Mouse (Mus musculus) thymus, postnatal 4 days (tissue): ENCODE data around the gene Ralgps1.

Experiments
- DNase-seq: peaks from one replicate; pipeline ENCODE4 v3.0.0; 2021

Ralgps1 gene

GRCm38 (mm10) chr2:33274719-33275490 lies 96.4 kb downstream of the Ralgps1 start:
- DNase-seq = no peak

GRCm38 (mm10) chr2:33272665-33273439 lies 98.4 kb downstream of the Ralgps1 start:
- no peak for DNase-seq

GRCm38 (mm10) chr2:33271511-33271910 lies 99.8 kb downstream of the Ralgps1 start:
- no peak for DNase-seq

DNA sequence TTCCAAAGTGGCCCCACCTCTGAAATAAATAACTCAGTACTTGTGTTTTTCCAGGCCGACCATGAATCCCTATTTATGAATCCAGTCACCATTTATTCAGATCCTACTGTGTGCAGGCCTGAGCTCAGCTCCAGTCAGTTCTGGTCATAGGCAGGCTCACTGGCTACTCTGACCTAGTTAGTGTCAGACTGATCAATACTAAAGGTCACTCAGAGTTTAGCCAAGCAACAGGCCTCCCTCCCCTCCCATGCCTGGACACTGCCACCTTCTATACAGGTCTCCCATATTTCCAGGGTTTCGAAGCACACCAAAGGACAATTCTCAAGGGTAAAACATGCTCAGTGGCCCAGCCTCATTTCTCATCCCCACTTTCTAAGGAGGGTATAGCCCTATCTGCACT lies 100.7 kb downstream of the Ralgps1 start:
- DNase-seq = no peak

- no peak for DNase-seq
Observed at GRCm38 (mm10) chr2:33269132-33269493, 102.2 kb downstream of the Ralgps1 start.

DNA sequence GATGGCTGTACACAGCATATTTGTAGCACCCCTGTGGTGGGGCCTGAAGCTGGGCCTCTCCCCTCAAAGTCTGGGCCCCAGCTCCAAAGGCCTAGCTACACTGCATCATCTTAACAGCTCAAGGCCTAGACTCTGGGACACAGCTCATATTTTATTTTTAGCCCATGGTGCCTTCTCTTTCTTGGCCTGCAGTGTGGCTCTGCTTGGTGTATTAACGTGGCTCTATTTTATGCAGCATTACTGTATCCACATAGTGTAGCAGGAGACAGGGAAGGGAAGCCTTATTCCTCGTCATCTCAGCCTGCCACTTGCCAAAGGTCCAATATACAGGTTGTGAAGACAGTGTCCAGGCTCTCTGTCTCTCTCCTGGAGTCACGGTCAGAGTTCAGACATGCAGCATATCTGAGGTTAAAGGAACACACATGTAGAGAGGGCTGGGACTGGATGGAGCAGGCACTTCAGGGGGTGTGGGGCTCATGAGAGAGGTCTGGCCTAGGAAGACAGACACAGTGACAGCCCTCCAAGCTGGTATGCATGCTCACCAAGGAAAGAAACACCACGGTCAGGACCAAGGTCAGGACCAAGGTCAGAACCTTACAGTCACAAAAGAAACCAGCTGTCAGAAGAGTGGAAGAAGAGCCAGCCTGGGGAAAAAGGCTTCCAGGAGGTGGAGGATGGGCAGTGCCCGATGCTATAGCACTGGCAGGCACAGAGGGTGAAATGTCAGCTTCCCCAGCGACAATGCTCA lies 102.7 kb downstream of the Ralgps1 start:
- DNase-seq = no peak

DNA sequence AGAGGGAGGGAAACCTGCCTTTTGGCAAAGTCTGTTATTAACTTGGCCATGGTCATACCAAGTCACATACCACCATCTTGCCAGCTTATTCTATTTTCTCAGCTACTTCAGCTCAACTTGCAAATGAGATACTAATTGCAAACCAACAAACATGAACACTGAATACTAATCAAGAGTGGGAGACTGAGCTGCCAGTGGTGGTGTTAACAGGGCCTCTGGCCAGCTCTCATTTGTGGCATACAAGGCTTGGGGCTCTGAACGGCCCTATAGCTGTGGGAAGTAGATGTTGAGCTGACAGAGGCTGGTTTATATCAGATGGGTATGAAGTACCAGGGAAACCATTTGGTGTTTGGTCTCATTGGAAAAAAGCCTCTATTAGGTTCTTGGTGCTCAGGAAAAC lies 104.2 kb downstream of the Ralgps1 start:
- no peak for DNase-seq

DNA sequence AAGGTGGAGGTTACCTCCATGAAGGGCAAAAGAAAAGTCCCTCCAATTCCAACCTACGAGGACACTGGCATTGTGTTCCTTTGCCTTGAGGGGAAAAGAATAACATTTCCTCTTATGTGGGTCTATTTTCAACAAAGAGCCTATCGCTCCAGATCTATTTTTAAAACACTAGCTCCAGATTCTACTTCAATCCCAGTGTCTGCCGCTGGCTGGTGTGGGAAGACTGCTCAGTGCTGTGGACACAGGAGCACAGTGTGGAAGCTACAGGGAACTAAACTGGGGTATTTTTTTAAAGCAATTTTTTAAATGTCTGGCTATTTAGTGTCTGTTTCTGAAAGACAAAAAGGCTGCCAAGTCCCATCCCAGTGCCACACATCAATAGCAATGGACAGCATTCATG lies 105.5 kb downstream of the Ralgps1 start:
- DNase-seq = no peak

DNA sequence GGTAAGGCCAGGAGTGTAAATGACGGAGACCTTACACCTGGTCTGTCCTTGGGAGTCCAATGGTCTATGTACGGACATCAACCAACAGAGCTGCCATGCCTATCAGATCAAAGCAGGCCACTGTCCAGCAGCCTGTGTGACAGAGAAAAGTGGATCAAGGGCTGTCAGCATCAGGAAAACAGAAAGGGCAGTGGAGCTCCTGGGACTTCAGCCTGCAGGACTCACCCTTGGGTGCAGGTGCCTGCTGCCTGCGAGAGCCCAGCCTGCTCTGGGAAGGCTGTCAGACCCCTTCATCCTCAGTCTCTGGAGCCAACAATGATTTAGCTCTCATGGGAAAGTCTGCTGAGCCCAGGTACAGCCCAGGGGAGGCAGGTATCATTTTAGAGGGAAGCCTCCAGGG lies 109.8 kb downstream of the Ralgps1 start:
- no peak for DNase-seq

- no peak for DNase-seq
Observed at GRCm38 (mm10) chr2:33260772-33261171, 110.5 kb downstream of the Ralgps1 start.

DNA sequence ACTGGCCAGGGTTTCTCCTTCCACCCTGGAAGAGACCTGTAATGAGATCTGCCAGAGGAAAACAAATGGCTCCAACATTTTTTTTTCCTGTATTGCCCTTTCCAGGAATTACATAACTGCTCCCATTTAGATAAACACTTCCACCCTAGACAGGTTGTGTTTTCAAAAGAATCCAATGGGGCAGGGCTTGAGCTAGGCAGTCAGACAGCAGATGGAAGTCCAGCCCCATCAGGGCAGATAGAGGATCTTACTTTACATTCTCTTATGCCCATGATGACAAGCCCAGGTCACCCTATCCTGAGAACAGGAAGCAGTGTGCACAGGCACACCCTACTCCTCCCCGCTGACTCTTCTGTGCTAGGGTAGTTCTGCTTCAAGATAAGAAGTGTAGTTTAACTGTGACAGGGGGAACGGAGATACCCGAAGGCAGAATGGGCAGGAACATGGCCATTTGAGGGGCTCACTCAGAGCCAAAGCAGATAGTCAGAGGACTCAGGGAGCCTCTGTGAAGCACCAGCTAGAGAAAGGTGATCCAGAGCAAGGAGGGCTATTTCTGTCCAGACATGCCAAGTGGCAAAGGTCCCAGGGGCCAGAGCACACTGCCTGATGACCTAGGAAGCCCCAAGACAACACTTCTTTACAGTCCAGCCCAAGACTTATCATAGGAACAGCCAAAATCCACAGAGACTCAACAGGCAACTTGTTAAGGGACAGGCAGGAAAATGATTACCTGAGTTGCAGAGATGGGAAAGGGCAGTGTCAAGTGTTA lies 114.3 kb downstream of the Ralgps1 start:
- DNase-seq = no peak

GRCm38 (mm10) chr2:33254318-33254985 lies 116.8 kb downstream of the Ralgps1 start:
- no peak for DNase-seq

GRCm38 (mm10) chr2:33253572-33254190 lies 117.6 kb downstream of the Ralgps1 start:
- DNase-seq = no peak

GRCm38 (mm10) chr2:33252751-33253150 lies 118.5 kb downstream of the Ralgps1 start:
- no peak for DNase-seq

DNA sequence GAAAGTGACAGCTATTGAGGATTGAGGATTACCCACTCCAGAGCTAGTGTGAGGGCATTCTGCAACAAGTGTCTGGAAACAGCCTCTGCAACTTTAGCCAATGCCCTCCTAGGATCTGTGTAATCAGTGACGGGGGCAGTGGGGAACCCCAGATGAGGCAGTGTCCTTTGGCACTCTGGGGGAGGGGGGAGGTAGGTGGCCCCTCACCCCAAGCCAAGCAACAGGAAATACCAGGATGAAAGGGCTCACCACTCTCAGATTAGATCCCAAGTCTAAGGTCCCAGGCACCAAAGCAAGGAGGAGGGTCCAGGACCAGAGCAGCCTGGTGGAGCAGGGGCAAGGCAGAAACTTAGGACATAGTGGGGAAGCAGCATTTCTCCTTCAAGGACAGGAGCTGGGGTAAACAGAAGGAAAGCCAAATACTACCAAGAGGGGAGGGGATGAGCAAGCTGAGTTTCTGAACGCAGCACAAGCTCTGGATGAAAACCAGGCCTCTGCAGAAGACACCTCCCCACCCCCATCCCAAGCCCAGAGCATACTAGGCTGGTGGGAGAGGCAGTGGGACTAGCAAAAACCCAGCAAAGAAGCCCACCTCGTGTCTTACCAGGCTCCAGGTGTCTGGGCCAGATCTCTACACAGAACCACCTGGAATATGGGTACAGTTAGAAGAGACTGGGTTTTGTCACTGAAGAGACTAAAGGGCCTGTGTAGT lies 121.2 kb downstream of the Ralgps1 start:
- no peak for DNase-seq

DNA sequence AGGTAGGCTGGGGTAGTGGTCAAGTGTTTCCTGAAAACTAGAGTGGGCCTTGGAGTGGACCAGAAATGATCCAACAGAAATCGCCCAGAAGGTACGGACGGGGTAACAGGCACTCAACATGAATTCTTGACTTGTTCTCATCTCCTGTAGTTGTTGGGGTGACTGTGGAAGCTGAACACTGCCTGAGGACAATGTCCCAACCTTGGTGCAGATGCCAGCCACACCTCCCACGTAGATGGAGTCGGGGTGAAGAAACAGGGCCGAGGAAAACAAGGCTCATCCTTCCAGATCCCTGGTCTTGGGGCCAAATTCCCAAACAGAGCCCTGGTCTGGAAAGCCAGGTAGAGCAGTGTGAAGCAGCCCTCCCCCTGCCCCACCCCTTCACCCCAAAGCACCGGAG lies 122.7 kb downstream of the Ralgps1 start:
- DNase-seq = no peak

DNA sequence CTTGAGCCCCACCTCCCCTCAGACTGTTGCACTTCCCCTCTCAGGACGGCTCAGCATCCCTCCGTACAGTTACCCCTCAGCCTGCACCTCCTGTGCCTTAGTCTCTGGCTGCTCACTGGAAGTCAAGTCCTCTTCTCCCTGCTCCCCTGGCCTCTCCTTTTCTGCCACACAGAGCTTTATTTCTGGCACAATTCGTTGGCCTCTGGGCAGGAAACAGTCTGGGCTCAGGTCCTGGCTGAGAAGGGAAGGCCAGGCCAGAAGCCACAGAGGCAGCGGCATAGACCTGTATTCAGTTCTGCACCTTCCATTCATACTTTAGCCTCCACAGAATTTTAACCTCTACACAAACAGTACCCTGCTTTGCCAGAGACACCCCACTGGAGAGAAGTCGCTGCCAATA lies 124.4 kb downstream of the Ralgps1 start:
- no peak for DNase-seq

- no peak for DNase-seq
Observed at GRCm38 (mm10) chr2:33245350-33245749, 125.9 kb downstream of the Ralgps1 start.

DNA sequence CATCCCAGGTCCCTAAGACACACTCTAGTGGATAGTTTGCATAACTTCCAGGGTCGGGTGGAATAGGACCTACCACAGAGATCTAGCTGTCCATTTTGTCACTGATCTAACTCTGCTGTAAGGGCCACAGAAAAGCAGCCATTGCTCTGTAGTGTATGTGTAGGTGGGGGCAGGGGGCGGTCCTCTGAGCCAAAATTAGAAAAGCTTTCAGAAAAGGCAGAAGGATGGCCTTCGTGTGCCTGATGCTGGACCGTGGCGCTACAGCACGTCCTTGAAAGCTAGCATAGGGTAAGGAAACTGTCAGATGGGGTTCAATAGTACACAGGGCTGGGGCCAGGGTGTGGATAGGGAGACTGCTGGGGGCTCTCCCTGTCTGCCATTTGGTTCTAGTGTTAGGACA lies 126.4 kb downstream of the Ralgps1 start:
- DNase-seq = no peak

GRCm38 (mm10) chr2:33237581-33237980 lies 133.7 kb downstream of the Ralgps1 start:
- no peak for DNase-seq

DNA sequence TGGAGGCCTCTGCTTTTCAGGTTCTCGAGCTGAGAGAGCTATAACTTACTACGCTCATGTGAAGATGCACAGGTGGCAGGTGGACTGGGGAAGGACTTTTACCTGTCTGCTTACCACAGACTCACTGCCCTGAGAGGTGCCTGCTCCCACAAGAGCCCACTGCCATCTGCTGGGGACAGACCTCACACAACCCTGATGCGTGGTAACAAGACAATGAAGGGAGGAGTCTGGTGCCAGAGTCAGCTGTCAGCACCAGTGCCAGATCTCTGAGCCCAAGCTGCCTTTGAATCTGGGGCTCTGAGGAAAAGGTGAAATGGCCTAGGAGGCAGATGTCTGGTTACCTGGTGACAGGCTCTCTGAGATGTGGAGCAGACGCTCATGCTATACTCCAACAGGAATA lies 136.4 kb downstream of the Ralgps1 start:
- DNase-seq = no peak
